Mouse (Mus musculus) midbrain, embryonic 14.5 days (tissue): Measurements from ENCODE around the gene Trpc2. TPM values are rescaled to one million over a fixed set of nuclear protein-coding genes. Genes with fewer than 3 reads are reported as not detected.
A peak's percentile ranks its signal among the peaks of the same experiment; 100 is the strongest.

Experiments used
- ATAC-seq: fragments of 200-750 bp; cut with Nextera tagmentation; 2 replicates; pipeline ENCODE4 v1.8.0; 2017; ENCODE audit warnings: moderate number of reproducible peaks, moderate library complexity; ENCODE audit not compliant: low FRiP score, low TSS enrichment
- DNase-seq: peaks from one replicate; pipeline ENCODE4 v3.0.0-alpha.2; 2015
- H3K27ac ChIP-seq: fragments of 300-500 bp; sonication (generic); replicated peaks from 2 replicates; pipeline ENCODE4 v1.5.1; 2014; ENCODE audit warnings: mild to moderate bottlenecking, low read depth, low read length, moderate library complexity
- H3K27me3 ChIP-seq: fragments of 300-500 bp; sonication (generic); 2 replicates; pipeline ENCODE4 v1.6.1; 2014; ENCODE audit warnings: low read length, control low read depth, mixed read lengths; ENCODE audit not compliant: control insufficient read depth, insufficient read depth
- H3K36me3 ChIP-seq: fragments of 300-500 bp; sonication (generic); 2 replicates; pipeline ENCODE4 v1.6.1; 2014; ENCODE audit warnings: low read length, control low read depth; ENCODE audit not compliant: control insufficient read depth, insufficient read depth
- H3K4me1 ChIP-seq: fragments of 300-500 bp; sonication (generic); 2 replicates; pipeline ENCODE4 v1.6.1; 2014; ENCODE audit warnings: mild to moderate bottlenecking, antibody characterized with exemption, low read length, control low read depth; ENCODE audit not compliant: control insufficient read depth, insufficient read depth
- H3K4me2 ChIP-seq: fragments of 300-500 bp; sonication (generic); 2 replicates; pipeline ENCODE4 v1.6.1; 2014; ENCODE audit warnings: mild to moderate bottlenecking, low read length, moderate library complexity
- H3K4me3 ChIP-seq: fragments of 300-500 bp; sonication (generic); replicated peaks from 2 replicates; pipeline ENCODE4 v1.5.1; 2014; ENCODE audit warnings: low read depth, low read length
- H3K9ac ChIP-seq: fragments of 300-500 bp; sonication (generic); replicated peaks from 2 replicates; pipeline ENCODE4 v1.6.1; 2014; ENCODE audit warnings: mild to moderate bottlenecking, low read length, moderate library complexity
- H3K9me3 ChIP-seq: fragments of 300-500 bp; sonication (generic); 2 replicates; pipeline ENCODE4 v1.6.1; 2016; ENCODE audit warnings: low read length, control low read depth, mixed read lengths; ENCODE audit not compliant: control insufficient read depth
- WGBS: fragments of 180-500 bp; shearing (Covaris S2); extraction: QIAGEN DNeasy Blood & Tissue Kit; methylation state at CpG from one replicate; pipeline ENCODE4 v1.1.7; 2014; 5-methylcytosine and 5-hydroxymethylcytosine counted together
- polyA plus RNA-seq: library from polyadenylated mRNA; unstranded; fragments of >200 nt; fragmentation: Nextera tagmentation; extraction: Ambion mirVana; gene quantifications from 2 replicates; pipeline ENCODE4 v1.2.1, GENCODE M21; 2014

Trpc2 gene
- polyA plus RNA-seq, 1 experiment from 2014 or later: 0.16 TPM

GRCm38 (mm10) chr7:102087336-102087735 is 4.4 kb downstream of the Trpc2 start:
- DNase-seq (no peak), ATAC-seq (no peak)
- no peaks in the 10 kb centered on the region for H3K9me3 ChIP-seq
- 93% methylated on average over 4 of the region's 4 CpGs for WGBS
- H3K4me2 ChIP-seq: no peak overlapping the region
- H3K4me3 ChIP-seq: no peak overlapping the region
- H3K27me3 ChIP-seq: no peaks in the 10 kb centered on the region
- no peaks in the 10 kb centered on the region for H3K4me1 ChIP-seq
- no peak overlapping the region for H3K9ac ChIP-seq
- H3K27ac ChIP-seq: no peak overlapping the region
- H3K36me3 ChIP-seq: peaks cover 32% of the 10 kb centered on the region

DNA sequence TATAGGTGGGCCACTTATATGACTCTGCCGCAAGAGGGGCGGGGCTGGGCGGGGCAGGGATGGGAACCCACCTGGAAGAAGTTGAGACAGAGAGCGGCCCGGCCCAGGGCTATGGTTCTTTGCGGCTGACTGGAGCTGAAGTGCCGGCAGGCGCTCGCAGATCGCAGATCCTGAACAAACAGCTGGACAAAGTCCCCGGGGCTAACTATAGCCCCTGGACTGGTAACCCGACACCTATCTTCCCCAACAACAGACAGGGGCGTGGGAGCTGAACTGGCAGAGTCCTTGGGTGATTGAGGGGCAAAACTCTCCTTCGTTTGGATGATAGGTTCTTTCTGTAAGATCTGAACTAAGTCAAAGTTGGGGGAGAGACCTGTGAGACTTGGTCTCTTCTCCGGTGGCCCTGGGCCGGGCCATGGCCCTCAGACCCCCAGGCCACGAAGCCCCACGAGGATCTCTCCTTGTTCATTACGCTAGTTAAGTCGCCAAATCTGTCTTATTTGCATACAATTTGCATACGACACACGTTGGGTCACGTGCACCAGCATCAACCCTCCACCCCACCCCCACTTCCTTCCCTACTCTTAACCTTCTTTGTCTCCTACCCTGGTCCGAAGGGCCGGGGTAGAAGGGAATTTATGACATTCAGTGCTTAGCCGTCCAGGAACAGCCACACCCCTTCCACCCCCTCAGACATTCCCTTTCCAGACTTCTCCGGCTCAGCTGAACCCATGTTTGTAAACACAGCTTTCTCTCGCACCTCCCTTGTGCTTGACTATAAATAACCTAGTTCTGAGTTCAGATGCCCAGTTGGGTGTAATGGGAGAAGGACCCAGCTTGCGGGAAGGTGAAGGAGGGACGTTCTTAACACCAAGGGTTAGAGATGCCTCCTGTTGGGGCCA is 17.1 kb downstream of the Trpc2 start:
- ATAC-seq: peak; percentile 72
- no peaks in the 10 kb centered on the region for H3K9me3 ChIP-seq
- no peaks in the 10 kb centered on the region for H3K36me3 ChIP-seq
- H3K4me3 ChIP-seq: 0 out of 2 replicates have a peak overlapping the region, but pooled peaks have one; percentile 8
- peaks cover 9% of the 10 kb centered on the region for H3K4me1 ChIP-seq
- H3K27ac ChIP-seq: no peak overlapping the region
- H3K27me3 ChIP-seq: no peaks in the 10 kb centered on the region
- H3K4me2 ChIP-seq: peak overlapping the region; percentile 46
- H3K9ac ChIP-seq: no peak overlapping the region
- DNase-seq: peak; percentile 55
- WGBS: 5% methylated on average over 30 of the region's 30 CpGs

- Histone ChIP-seq H3K9ac (no peak overlapping the region), H3K4me3 (no peak overlapping the region), H3K9me3 (no peaks in the 10 kb centered on the region), H3K27ac (no peak overlapping the region), H3K4me1 (peaks cover 9% of the 10 kb centered on the region), H3K27me3 (no peaks in the 10 kb centered on the region), H3K4me2 (no peak overlapping the region), H3K36me3 (no peaks in the 10 kb centered on the region)
- DNase-seq: no peak
- no peak for ATAC-seq
- 67% methylated on average over 5 of the region's 5 CpGs for WGBS
These were observed 18.0 kb downstream of the Trpc2 start for GRCm38 (mm10) chr7:102100868-102101267.

- Histone ChIP-seq H3K36me3 (no peaks in the 10 kb centered on the region), H3K27me3 (no peaks in the 10 kb centered on the region), H3K27ac (no peak within 1 kb of the TSS), H3K9ac (no peak within 1 kb of the TSS), H3K4me1 (peaks cover 9% of the 10 kb centered on the region), H3K4me3 (no peak within 1 kb of the TSS), H3K4me2 (no peak within 1 kb of the TSS), H3K9me3 (no peaks in the 10 kb centered on the region)
- ATAC-seq: no peak
- no peak for DNase-seq
- WGBS: 51% methylated on average over 5 of the region's 5 CpGs
These were observed 18.6 kb downstream of the Trpc2 start, which contains the start of gene Art1 for GRCm38 (mm10) chr7:102101487-102101886. Gene Art1, plus strand, starts transcription at chr7:102101743.

- Histone ChIP-seq H3K9me3 (no peaks in the 10 kb centered on the region), H3K36me3 (no peaks in the 10 kb centered on the region), H3K4me3 (no peak overlapping the region), H3K27me3 (no peaks in the 10 kb centered on the region), H3K4me1 (peaks cover 9% of the 10 kb centered on the region), H3K27ac (no peak overlapping the region), H3K4me2 (no peak overlapping the region), H3K9ac (no peak overlapping the region)
- ATAC-seq (no peak), DNase-seq (peak; percentile 6)
- 33% methylated on average over 8 of the region's 8 CpGs for WGBS
These were observed 19.3 kb downstream of the Trpc2 start for GRCm38 (mm10) chr7:102102241-102102640.

- Histone ChIP-seq H3K4me3 (no peak overlapping the region), H3K4me2 (no peak overlapping the region), H3K9ac (no peak overlapping the region), H3K27me3 (no peaks in the 10 kb centered on the region), H3K4me1 (peaks cover 9% of the 10 kb centered on the region), H3K27ac (no peak overlapping the region), H3K9me3 (no peaks in the 10 kb centered on the region), H3K36me3 (no peaks in the 10 kb centered on the region)
- DNase-seq (no peak), ATAC-seq (no peak)
- 43% methylated on average over 6 of the region's 6 CpGs for WGBS
These were observed 19.8 kb downstream of the Trpc2 start for GRCm38 (mm10) chr7:102102696-102103095.

DNA sequence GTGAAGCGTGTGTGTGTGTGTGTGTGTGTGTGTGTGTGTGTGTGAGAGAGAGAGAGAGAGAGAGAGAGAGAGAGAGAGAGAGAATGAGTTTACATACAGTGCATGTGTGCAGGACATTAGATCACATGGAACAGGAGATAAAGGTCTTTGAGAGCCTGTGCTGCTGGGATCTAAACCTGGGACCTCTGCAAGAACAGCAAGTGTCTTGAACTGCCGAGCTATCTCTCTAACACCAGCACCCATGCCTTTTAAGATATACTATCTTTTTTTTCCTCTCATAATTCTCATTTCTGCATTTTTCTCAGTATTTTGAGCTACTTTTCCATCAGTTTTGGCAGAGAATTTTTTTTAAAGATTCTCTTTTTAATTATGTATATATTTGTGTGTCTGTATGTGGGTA is 20.6 kb downstream of the Trpc2 start:
- Histone ChIP-seq H3K27ac (no peak overlapping the region), H3K9ac (no peak overlapping the region), H3K4me2 (no peak overlapping the region), H3K36me3 (no peaks in the 10 kb centered on the region), H3K4me3 (no peak overlapping the region), H3K4me1 (peaks cover 9% of the 10 kb centered on the region), H3K9me3 (no peaks in the 10 kb centered on the region), H3K27me3 (no peaks in the 10 kb centered on the region)
- DNase-seq: no peak
- WGBS: 98% methylated on average over 2 of the region's 2 CpGs
- ATAC-seq: no peak

DNA sequence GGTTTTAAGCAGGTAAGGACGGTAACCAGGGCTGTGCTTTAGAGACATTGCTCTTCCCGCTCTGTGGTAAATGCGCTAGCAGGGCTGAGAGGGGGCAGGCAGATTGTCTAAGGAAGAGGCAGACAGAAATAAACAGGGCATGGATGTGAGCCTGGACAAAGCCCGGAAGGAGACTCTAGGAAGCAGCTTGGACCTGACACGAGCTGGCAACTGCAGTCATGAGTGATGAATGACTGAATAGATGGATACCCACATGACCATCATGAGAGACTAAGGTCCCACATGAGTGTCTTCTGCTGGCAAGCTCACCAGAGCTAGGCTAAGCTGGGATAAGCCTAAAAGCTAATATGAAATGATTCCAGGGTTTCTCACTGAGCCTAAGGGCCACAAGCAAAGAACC is 21.2 kb downstream of the Trpc2 start:
- WGBS: 83% methylated on average over 5 of the region's 5 CpGs
- H3K36me3 ChIP-seq: no peaks in the 10 kb centered on the region
- peaks cover 9% of the 10 kb centered on the region for H3K4me1 ChIP-seq
- DNase-seq: no peak
- no peak for ATAC-seq
- no peak overlapping the region for H3K4me2 ChIP-seq
- no peak overlapping the region for H3K4me3 ChIP-seq
- no peaks in the 10 kb centered on the region for H3K9me3 ChIP-seq
- H3K27me3 ChIP-seq: no peaks in the 10 kb centered on the region
- no peak overlapping the region for H3K27ac ChIP-seq
- no peak overlapping the region for H3K9ac ChIP-seq

- ATAC-seq (no peak; the same call in 1 of the 2 replicates), DNase-seq (peak; percentile 8)
- 32% methylated on average over 23 of the region's 23 CpGs for WGBS
- H3K4me2 ChIP-seq: peak overlapping the region; percentile 44
- H3K9ac ChIP-seq: no peak overlapping the region; the same call in 1 of the 2 replicates
- no peaks in the 10 kb centered on the region for H3K9me3 ChIP-seq
- H3K36me3 ChIP-seq: no peaks in the 10 kb centered on the region
- peak overlapping the region; percentile 12; the same call in 1 of the 2 replicates for H3K4me3 ChIP-seq
- no peaks in the 10 kb centered on the region for H3K27me3 ChIP-seq
- H3K4me1 ChIP-seq: no peaks in the 10 kb centered on the region
- H3K27ac ChIP-seq: no peak overlapping the region
These were observed 23.8 kb downstream of the Trpc2 start for GRCm38 (mm10) chr7:102106700-102107141.
